Mouse (Mus musculus) heart, embryonic 13.5 days (tissue): ENCODE measurements at regions not wholly inside any gene's neighbourhood (a gene's known extent, or its start where the extent isn't known, plus 50 kb on each side); places are given as distances from the start of the nearest gene placed in this dataset. TPM values are rescaled to one million over a fixed set of nuclear protein-coding genes. Genes with fewer than 3 reads are reported as not detected.

ENCODE experiments used
- ATAC-seq: fragments of 200-750 bp; cut with Nextera tagmentation; 2 replicates; pipeline ENCODE4 v1.8.0; 2017; ENCODE audit warnings: moderate TSS enrichment; ENCODE audit not compliant: insufficient number of reproducible peaks, low FRiP score, low TSS enrichment; ENCODE audit errors: extremely low read depth
- H3K27ac ChIP-seq: fragments of 300-500 bp; sonication (generic); replicated peaks from 2 replicates; pipeline ENCODE4 v1.5.1; 2015; ENCODE audit warnings: moderate library complexity, mild to moderate bottlenecking, inconsistent platforms
- H3K27me3 ChIP-seq: fragments of 300-500 bp; sonication (generic); replicated peaks from 2 replicates; pipeline ENCODE4 v1.6.1; 2015; ENCODE audit warnings: mild to moderate bottlenecking, inconsistent platforms
- H3K36me3 ChIP-seq: fragments of 300-500 bp; sonication (generic); 2 replicates; pipeline ENCODE4 v1.6.1; 2015; ENCODE audit warnings: mild to moderate bottlenecking, inconsistent platforms
- H3K4me1 ChIP-seq: fragments of 300-500 bp; sonication (generic); 2 replicates; pipeline ENCODE4 v1.6.1; 2015; ENCODE audit warnings: inconsistent platforms
- H3K4me2 ChIP-seq: fragments of 300-500 bp; sonication (generic); 2 replicates; pipeline ENCODE4 v1.6.1; 2015; ENCODE audit warnings: inconsistent platforms, mild to moderate bottlenecking, moderate library complexity
- H3K4me3 ChIP-seq: fragments of 300-500 bp; sonication (generic); 2 replicates; pipeline ENCODE4 v1.5.1; 2015; ENCODE audit warnings: moderate library complexity, mild to moderate bottlenecking, inconsistent platforms
- H3K9ac ChIP-seq: fragments of 300-500 bp; sonication (generic); 2 replicates; pipeline ENCODE4 v1.6.1; 2015; ENCODE audit warnings: inconsistent platforms, mild to moderate bottlenecking, moderate library complexity
- H3K9me3 ChIP-seq: fragments of 300-500 bp; sonication (generic); 2 replicates; pipeline ENCODE4 v1.6.1; 2016; ENCODE audit warnings: inconsistent platforms
- whole genome bisulfite sequencing: fragments of 180-500 bp; shearing (Covaris S2); methylation state at CpG from one replicate; pipeline ENCODE4 v1.1.7; 2015; ENCODE audit warnings: mixed read lengths; 5-methylcytosine and 5-hydroxymethylcytosine counted together
- microRNA-seq: library from miRNA; unstranded; fragments of <30 nt; microRNA quantifications from one replicate; pipeline ENCODE4, GENCODE M21; 2016

DNA sequence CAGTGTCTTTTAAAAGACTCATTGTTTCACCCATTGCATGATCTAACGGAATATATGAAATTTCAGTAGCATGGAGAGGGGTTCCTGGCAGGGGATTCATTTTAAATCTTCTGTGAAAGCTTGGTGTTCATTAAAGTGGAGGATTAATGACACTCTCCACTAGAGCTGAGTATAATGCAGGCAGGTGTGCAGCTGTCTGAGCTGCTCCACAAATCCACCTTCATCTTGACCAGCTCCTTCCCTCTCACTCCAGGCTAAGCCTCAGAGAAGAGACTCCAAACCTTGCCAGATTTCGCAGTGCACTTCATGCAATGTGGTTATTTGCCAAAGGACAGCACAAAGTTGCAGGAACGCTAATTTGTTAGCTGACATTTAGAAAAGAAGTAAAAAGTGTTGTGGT is 1288.0 kb upstream of the Map3k7 start:
- H3K4me3 ChIP-seq: no peak overlapping the region
- WGBS: 70% methylated on average over 3 of the region's 3 CpGs
- H3K27ac ChIP-seq: no peak overlapping the region
- no peak overlapping the region for H3K4me2 ChIP-seq
- H3K9me3 ChIP-seq: no peaks in the 10 kb centered on the region
- H3K27me3 ChIP-seq: no peaks in the 10 kb centered on the region
- H3K4me1 ChIP-seq: no peaks in the 10 kb centered on the region
- no peaks in the 10 kb centered on the region for H3K36me3 ChIP-seq
- ATAC-seq: no peak
- H3K9ac ChIP-seq: no peak overlapping the region

DNA sequence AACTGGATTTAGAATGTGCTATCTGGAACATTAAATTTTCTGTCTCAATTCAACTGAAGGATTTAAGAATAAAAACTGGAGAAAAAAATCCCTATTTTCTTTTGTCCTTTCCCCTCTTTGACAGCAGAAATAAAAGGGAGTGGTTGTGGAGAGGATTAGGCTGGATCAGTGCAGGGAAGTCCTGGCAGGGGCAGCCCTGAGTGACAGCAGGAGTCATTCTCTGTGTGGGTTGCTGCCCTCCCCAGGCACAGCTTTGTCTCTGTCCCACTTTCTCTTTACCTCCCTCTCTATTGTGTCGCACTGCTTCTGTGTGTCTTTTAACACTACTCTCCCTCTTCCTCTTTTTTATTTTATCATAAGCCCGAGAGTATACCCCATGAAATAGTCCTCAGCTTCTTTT is 1286.8 kb upstream of the Map3k7 start:
- Histone ChIP-seq H3K4me2 (no peak overlapping the region), H3K36me3 (no peaks in the 10 kb centered on the region), H3K27me3 (no peaks in the 10 kb centered on the region), H3K4me3 (no peak overlapping the region), H3K4me1 (peaks cover 6% of the 10 kb centered on the region), H3K9ac (no peak overlapping the region), H3K9me3 (no peaks in the 10 kb centered on the region), H3K27ac (no peak overlapping the region)
- no peak for ATAC-seq
- WGBS: 53% methylated on average over 2 of the region's 2 CpGs

- WGBS: 24% methylated on average over 6 of the region's 6 CpGs
- H3K27ac ChIP-seq: 0 out of 2 replicates have a peak overlapping the region, but pooled peaks have one; percentile 45
- no peaks in the 10 kb centered on the region for H3K27me3 ChIP-seq
Observed at GRCm38 (mm10) chr4:30682394-30682793, 1281.5 kb upstream of the Map3k7 start.

DNA sequence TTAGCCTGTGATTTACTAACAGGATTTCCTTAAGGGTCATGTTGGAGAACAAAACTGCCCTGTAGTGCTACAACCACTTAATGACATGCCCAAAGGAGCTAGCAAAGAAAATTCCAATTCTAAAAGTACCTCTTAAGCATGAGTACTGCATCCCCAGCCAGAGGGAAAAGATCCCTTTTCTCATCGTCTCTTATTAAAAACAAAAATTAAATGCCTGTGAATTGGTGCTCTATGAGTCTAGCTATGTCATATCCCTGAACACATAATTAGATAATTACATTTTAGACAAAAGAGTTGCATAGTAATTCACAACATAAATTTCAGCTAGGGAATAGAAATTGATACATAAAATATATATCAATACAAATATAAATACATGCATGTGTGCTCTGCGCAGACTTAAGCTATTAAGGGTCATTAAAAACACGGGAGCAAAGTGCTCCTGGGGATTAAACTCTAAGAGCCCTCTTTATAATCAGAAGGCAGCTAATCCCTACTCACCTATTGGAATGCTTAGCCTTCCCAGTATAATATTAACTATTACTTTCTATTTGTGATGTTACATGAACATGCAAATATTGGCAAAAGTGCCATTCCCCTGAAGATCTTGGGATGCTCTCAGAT is 1250.4 kb upstream of the Map3k7 start:
- H3K9ac ChIP-seq: no peak overlapping the region
- H3K4me3 ChIP-seq: no peak overlapping the region
- H3K36me3 ChIP-seq: no peaks in the 10 kb centered on the region
- H3K9me3 ChIP-seq: no peaks in the 10 kb centered on the region
- ATAC-seq: no peak
- H3K27me3 ChIP-seq: no peaks in the 10 kb centered on the region
- no peak overlapping the region for H3K4me2 ChIP-seq
- H3K4me1 ChIP-seq: no peaks in the 10 kb centered on the region
- WGBS: 73% methylated on average over 3 of the region's 3 CpGs
- no peak overlapping the region for H3K27ac ChIP-seq

More at GRCm38 (mm10) chr4:30682394-30682793, 1281.5 kb upstream of the Map3k7 start:
- no peaks in the 10 kb centered on the region for H3K9me3 ChIP-seq
- ATAC-seq: peak; percentile 66; the same call in 1 of the 2 replicates
- no peaks in the 10 kb centered on the region for H3K36me3 ChIP-seq
- no peak overlapping the region for H3K4me3 ChIP-seq
- H3K4me2 ChIP-seq: no peak overlapping the region
- peaks cover 8% of the 10 kb centered on the region for H3K4me1 ChIP-seq
- H3K9ac ChIP-seq: no peak overlapping the region

Small RNAs in the stretch of these regions (microRNA-seq; reads per million reads assigned to microRNA genes)
- gene Gm22831: not detected
